Mouse (Mus musculus) heart, embryonic 13.5 days (tissue): Measurements from ENCODE around the gene Rassf1. TPM values are rescaled to one million over a fixed set of nuclear protein-coding genes. Genes with fewer than 3 reads are reported as not detected.
A peak's percentile ranks its signal among the peaks of the same experiment; 100 is the strongest.
"Not testable (repeated sequence)": the region's sequence is repeated elsewhere in the genome, so short reads cannot be mapped to it uniquely, and the experiment has no call there.

Experiments used
- ATAC-seq: fragments of 200-750 bp; cut with Nextera tagmentation; 2 replicates; pipeline ENCODE4 v1.8.0; 2017; ENCODE audit warnings: moderate TSS enrichment; ENCODE audit not compliant: insufficient number of reproducible peaks, low FRiP score, low TSS enrichment; ENCODE audit errors: extremely low read depth
- H3K27ac ChIP-seq: fragments of 300-500 bp; sonication (generic); replicated peaks from 2 replicates; pipeline ENCODE4 v1.5.1; 2015; ENCODE audit warnings: moderate library complexity, mild to moderate bottlenecking, inconsistent platforms
- H3K27me3 ChIP-seq: fragments of 300-500 bp; sonication (generic); replicated peaks from 2 replicates; pipeline ENCODE4 v1.6.1; 2015; ENCODE audit warnings: mild to moderate bottlenecking, inconsistent platforms
- H3K36me3 ChIP-seq: fragments of 300-500 bp; sonication (generic); 2 replicates; pipeline ENCODE4 v1.6.1; 2015; ENCODE audit warnings: mild to moderate bottlenecking, inconsistent platforms
- H3K4me1 ChIP-seq: fragments of 300-500 bp; sonication (generic); 2 replicates; pipeline ENCODE4 v1.6.1; 2015; ENCODE audit warnings: inconsistent platforms
- H3K4me2 ChIP-seq: fragments of 300-500 bp; sonication (generic); 2 replicates; pipeline ENCODE4 v1.6.1; 2015; ENCODE audit warnings: inconsistent platforms, mild to moderate bottlenecking, moderate library complexity
- H3K4me3 ChIP-seq: fragments of 300-500 bp; sonication (generic); 2 replicates; pipeline ENCODE4 v1.5.1; 2015; ENCODE audit warnings: moderate library complexity, mild to moderate bottlenecking, inconsistent platforms
- H3K9ac ChIP-seq: fragments of 300-500 bp; sonication (generic); 2 replicates; pipeline ENCODE4 v1.6.1; 2015; ENCODE audit warnings: inconsistent platforms, mild to moderate bottlenecking, moderate library complexity
- H3K9me3 ChIP-seq: fragments of 300-500 bp; sonication (generic); 2 replicates; pipeline ENCODE4 v1.6.1; 2016; ENCODE audit warnings: inconsistent platforms
- WGBS: fragments of 180-500 bp; shearing (Covaris S2); methylation state at CpG from one replicate; pipeline ENCODE4 v1.1.7; 2015; ENCODE audit warnings: mixed read lengths; 5-methylcytosine and 5-hydroxymethylcytosine counted together
- polyA plus RNA-seq: library from polyadenylated mRNA; unstranded; fragments of >200 nt; fragmentation: Nextera tagmentation; extraction: Ambion mirVana; gene quantifications from 2 replicates; pipeline ENCODE4 v1.2.1, GENCODE M21; 2015

The Rassf1 gene
- polyA plus RNA-seq, 1 experiment from 2014 or later, result 47.6 TPM

DNA sequence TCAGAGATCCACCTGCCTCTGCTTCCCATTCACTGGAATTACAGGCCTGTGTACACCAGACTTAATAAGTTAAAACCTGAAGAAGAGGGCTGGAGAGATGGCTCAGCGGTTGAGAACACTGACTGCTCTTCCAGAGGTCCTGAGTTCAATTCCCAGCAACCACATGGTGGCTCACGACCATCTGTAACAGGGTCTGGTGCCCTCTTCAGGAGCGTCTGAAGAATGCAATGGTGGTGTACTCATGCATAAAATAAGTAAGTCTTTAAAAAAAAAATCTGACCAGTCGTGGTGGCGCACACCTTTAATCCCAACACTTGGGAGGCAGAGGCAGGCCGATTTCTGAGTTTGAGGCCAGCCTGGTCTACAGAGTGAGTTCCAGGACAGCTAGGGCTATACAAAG lies 22.4 kb downstream of the Rassf1 start:
- Histone ChIP-seq H3K4me1 (peaks cover 54% of the 10 kb centered on the region), H3K36me3 (peaks cover 47% of the 10 kb centered on the region)
- H3K4me2 ChIP-seq, H3K27ac ChIP-seq, H3K9ac ChIP-seq, ATAC-seq, H3K9me3 ChIP-seq, H3K27me3 ChIP-seq, H3K4me3 ChIP-seq: not testable (repeated sequence)
- 84% methylated on average over 6 of the region's 6 CpGs for WGBS

DNA sequence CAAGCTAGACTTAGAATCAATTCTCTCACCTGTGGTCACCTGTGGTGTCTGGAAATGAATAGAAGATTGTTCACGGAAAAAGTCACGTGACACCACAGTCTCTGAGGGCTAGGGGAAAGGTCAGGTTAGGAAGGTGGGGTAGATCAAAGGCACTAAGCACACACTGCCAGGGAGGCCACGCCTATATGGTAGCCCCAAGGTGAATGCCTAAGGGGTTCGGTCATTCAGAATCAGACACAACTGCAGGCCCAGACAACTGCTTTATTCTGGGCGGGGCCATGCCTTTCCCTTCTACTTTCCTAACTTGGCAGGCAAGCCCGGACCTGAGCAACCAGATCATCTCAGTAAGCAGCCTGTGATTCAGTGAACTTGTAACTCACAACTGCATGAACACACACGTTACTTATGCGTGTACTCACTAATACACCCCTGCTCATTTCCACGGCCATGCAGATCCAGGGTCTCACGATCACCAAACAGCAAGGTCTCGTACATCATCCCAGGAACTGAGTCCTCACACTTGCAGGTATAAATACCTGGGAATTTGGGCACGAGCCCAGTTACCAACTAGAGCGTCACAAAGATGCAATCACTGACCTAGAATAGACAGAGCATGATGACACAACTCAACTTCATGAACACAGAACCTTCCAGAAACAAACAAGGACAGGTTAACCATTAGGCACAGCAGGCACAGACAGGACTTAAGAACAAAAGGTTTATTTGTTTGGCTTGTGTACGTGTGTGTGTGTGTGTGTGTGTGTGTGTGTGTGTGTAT lies 24.4 kb downstream of the Rassf1 start:
- H3K4me2 ChIP-seq, result no peak overlapping the region
- peak overlapping the region; percentile 80; the same call in 1 of the 2 replicates for H3K9ac ChIP-seq
- no peak for ATAC-seq
- no peak overlapping the region for H3K4me3 ChIP-seq
- peaks cover 55% of the 10 kb centered on the region for H3K4me1 ChIP-seq
- peak overlapping the region; percentile 46 for H3K27ac ChIP-seq
- WGBS, result 82% methylated on average over 14 of the region's 14 CpGs
- peaks cover 41% of the 10 kb centered on the region for H3K36me3 ChIP-seq
- H3K27me3 ChIP-seq, result no peaks in the 10 kb centered on the region
- H3K9me3 ChIP-seq, result no peaks in the 10 kb centered on the region

DNA sequence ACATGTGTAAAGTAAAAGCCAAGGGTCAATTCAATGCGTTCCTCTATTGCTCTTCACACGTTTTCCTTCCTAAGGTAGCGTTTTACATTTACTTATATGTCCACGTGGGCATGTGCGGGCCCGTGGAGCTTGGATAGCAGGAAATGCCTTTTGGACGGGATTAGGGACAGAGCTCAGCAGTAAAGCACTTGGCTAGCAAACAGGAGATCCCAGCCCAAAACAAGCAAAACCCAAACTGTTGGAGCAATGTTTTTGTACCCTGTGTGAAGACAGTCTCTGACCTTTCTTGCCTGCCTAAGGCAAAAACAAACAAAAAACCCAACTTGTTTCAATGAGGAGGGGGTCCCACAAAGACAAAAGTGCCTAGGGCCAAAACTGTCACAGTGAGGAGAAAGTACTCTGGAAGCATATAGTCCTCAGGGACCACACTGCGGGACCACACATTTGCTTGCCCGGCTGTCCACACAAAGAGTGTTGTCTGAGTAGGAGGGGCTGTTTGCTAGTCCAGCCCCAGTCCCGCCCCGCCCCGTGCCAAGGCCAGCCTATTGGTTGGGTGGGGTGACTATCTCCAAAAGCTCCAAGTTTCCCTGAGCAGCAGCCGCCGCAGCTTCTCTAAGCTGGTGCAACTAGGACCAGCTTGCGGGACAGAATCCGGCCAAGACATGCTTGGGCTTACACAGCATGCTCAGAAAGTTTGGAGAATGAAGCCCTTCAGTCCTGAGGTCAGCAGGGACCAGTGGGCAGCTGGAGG lies 25.2 kb downstream of the Rassf1 start, which contains the start of gene Hyal1:
Gene Hyal1, plus strand, starts transcription at position 571 of the 751 bp plus-strand sequence.
- H3K4me1 ChIP-seq, result peaks cover 54% of the 10 kb centered on the region
- H3K27ac ChIP-seq, result peak within 1 kb of the TSS; percentile 46
- peak; percentile 56; the same call in 1 of the 2 replicates for ATAC-seq

DNA sequence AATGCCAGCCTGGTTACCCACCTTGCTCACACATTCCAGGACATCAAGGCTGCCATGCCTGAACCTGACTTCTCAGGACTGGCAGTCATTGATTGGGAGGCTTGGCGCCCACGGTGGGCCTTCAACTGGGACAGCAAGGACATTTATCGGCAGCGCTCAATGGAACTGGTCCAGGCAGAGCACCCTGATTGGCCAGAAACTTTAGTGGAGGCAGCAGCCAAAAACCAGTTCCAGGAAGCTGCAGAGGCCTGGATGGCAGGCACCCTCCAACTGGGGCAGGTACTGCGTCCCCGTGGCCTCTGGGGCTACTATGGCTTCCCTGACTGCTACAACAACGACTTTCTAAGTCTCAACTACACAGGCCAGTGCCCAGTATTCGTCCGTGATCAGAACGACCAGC lies 26.5 kb downstream of the Rassf1 start:
- Histone ChIP-seq H3K27ac (no peak overlapping the region), H3K9ac (no peak overlapping the region), H3K4me1 (peaks cover 58% of the 10 kb centered on the region), H3K4me3 (no peak overlapping the region), H3K4me2 (peak overlapping the region; percentile 73), H3K36me3 (peaks cover 21% of the 10 kb centered on the region), H3K9me3 (no peaks in the 10 kb centered on the region), H3K27me3 (no peaks in the 10 kb centered on the region)
- 85% methylated on average over 10 of the region's 10 CpGs for WGBS
- no peak for ATAC-seq

More for the DNA sequence above, 25.2 kb downstream of the Rassf1 start, which contains the start of gene Hyal1:
- H3K9me3 ChIP-seq, result no peaks in the 10 kb centered on the region
- 26% methylated on average over 16 of the region's 16 CpGs for WGBS
- peak within 1 kb of the TSS; percentile 50 for H3K4me3 ChIP-seq
- peak within 1 kb of the TSS; percentile 73 for H3K4me2 ChIP-seq
- H3K27me3 ChIP-seq, result no peaks in the 10 kb centered on the region
- H3K9ac ChIP-seq, result peak within 1 kb of the TSS; percentile 80
- peaks cover 33% of the 10 kb centered on the region for H3K36me3 ChIP-seq

DNA sequence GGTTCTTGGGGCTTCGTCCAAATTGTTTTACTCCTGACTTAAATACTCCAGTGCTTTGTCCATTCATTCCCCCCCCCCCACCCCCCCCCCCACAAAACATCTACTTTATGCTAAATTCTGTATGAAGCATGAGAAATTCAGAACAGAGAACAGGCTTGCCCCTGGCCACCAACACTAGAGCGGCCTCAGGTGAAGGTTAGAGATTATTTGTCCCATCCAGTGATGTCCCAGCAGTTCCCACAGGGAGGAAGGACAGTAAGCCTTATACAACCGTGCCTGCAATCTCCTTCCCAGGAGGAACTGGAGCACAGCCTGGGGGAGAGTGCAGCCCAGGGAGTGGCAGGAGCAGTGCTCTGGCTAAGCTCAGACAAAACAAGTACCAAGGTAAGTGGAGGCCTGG lies 27.2 kb downstream of the Rassf1 start, which contains the start of gene Naa80:
Gene Naa80, plus strand, starts transcription at position 301 of the 400 bp plus-strand sequence.
- Histone ChIP-seq H3K27me3 (no peaks in the 10 kb centered on the region), H3K27ac (0 out of 2 replicates have a peak within 1 kb of the TSS, but pooled peaks have one; percentile 94), H3K4me1 (peaks cover 58% of the 10 kb centered on the region), H3K4me3 (no peak within 1 kb of the TSS; the same call in 1 of the 2 replicates), H3K36me3 (peaks cover 21% of the 10 kb centered on the region), H3K9me3 (no peaks in the 10 kb centered on the region), H3K9ac (0 out of 2 replicates have a peak within 1 kb of the TSS, but pooled peaks have one; percentile 14), H3K4me2 (peak within 1 kb of the TSS; percentile 93)
- no peak for ATAC-seq
- 72% methylated on average over 3 of the region's 3 CpGs for WGBS

DNA sequence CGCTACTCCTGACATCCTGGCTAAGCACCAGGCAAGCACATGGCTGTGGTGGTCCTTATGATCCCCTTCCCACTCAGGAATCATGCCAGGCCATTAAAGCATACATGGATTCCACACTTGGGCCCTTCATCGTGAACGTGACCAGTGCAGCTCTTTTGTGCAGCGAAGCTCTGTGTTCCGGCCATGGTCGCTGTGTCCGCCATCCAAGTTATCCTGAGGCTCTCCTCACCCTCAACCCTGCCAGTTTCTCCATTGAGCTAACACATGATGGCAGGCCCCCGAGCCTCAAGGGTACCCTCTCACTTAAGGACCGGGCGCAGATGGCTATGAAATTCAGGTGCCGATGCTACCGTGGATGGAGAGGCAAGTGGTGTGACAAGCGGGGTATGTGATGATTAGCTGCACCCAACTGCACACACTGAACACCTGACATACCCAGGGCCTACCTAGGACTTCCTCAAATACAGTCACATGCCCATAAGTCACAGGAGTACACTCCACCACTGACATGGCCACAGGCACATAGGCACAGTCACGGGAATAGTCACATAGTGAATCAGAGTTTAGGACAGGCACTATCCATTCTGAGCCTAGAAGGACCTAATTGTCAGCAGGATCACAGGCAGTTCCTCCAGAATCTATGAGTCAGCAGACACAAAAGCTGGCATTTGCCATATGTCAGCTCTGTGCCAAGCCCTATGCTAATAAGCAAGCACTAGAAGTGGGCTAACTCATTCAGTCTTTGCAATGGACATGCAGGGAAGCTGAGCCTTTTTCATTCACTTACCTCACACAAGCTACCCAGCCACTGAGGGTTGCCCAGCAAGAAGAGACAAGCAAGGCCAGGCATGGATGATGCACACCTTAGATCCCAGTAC lies 27.9 kb downstream of the Rassf1 start:
- Histone ChIP-seq H3K27me3 (no peaks in the 10 kb centered on the region), H3K27ac (0 out of 2 replicates have a peak overlapping the region, but pooled peaks have one; percentile 94), H3K4me3 (no peak overlapping the region), H3K4me2 (peak overlapping the region; percentile 93; the same call in 1 of the 2 replicates), H3K9ac (0 out of 2 replicates have a peak overlapping the region, but pooled peaks have one; percentile 14), H3K9me3 (no peaks in the 10 kb centered on the region), H3K4me1 (peaks cover 58% of the 10 kb centered on the region), H3K36me3 (peaks cover 23% of the 10 kb centered on the region)
- ATAC-seq, result no peak
- WGBS, result 92% methylated on average over 14 of the region's 14 CpGs

DNA sequence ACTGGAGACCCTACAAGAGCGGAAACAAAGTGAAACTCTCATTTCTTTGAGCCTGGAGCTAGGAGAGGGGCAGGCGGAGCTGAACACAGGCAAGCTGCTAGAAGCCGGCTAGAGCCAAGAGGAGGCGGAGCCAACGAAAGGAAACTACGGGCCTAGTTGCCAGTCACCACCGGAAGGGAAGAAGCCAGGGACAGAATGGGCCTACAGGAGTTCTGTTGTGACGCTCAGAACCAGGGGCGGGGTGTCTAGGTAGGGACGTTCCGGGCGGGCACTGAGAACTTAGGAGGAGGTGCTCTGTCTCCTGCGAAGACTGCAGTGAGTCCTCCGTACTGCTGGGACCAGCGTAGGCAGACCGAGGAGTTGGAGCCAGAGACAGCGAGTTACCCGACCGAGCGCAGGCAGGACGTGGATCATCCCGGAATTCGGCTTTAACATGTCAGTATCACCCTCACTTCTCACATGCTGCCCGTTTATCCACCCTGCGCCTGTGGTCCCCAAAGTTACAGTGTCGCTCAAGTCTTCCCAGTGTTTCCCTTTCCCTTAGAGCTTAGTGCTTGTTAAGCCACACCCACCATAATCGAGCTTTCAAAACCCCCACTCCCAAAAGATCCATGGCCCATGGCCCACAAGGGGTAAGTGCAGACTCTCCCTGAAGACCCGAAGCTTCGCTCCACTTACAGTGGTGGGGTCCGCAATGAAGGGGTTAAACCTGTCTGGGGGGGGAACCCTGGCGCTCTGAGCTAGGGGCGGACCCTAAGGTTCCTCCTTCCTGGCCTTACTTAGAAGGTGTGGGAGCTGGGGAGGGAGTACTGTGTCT lies 29.4 kb downstream of the Rassf1 start, which contains the start of gene Hyal3:
Gene Hyal3, plus strand, starts transcription at position 318 of the 817 bp plus-strand sequence.
- Histone ChIP-seq H3K9me3 (no peaks in the 10 kb centered on the region), H3K4me1 (peaks cover 56% of the 10 kb centered on the region), H3K4me3 (peak within 1 kb of the TSS; percentile 76), H3K36me3 (peaks cover 18% of the 10 kb centered on the region), H3K9ac (peak within 1 kb of the TSS; percentile 87), H3K4me2 (peak within 1 kb of the TSS; percentile 93), H3K27ac (peak within 1 kb of the TSS; percentile 94), H3K27me3 (no peaks in the 10 kb centered on the region)
- ATAC-seq, result peak; percentile 43
- WGBS, result under 1% methylated on average over 32 of the region's 32 CpGs

DNA sequence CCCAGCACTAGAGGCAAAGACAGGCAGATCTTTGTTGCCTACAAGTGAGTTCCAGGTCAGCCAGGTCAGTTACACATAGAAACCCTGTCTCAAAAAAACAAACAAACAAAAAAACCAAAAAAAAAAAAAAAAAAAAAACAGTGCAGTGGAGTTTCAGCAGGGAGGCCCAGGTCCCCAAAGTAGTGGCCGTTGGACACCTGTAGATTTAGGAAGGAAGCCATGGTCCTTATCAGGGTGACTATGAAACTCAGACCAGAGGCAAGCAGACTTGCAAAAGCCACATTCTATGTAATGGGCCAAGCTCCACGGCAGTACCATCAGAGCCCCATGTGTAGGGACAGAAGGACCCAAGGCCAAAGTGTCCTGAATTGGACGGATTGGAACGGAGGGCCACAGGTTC lies 30.2 kb downstream of the Rassf1 start:
- Histone ChIP-seq H3K27ac (peak overlapping the region; percentile 94), H3K27me3 (no peaks in the 10 kb centered on the region), H3K9ac (peak overlapping the region; percentile 87), H3K36me3 (peaks cover 18% of the 10 kb centered on the region), H3K4me3 (peak overlapping the region; percentile 76), H3K4me1 (peaks cover 51% of the 10 kb centered on the region), H3K4me2 (peak overlapping the region; percentile 93), H3K9me3 (no peaks in the 10 kb centered on the region)
- ATAC-seq, result no peak
- 67% methylated on average over 4 of the region's 4 CpGs for WGBS

DNA sequence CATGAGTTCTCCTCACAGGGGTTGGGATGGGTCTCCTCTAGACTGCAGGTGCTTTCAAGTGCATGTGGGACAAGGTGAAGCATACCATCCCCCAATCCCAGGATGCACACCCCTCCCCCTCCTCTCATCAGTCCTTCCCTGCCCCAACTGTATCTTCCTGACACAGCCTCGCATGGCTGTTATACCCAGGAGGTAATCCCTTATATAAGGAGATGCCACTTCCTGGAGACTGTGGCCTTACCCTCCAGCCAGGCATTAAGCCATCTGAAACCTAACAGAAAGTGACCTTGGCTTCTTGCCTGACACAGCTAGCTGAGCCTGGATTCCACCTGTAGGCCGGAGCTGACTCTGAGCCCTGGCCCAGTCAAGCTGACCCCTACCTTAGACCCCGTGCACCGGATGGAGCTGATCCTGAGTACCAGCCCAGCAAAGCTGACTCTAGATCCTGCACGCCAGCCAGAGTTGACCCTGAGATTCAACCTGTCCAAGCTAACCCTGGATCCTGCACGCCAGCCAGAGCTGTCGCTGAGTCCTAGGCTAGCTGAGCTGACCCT lies 31.2 kb downstream of the Rassf1 start:
- H3K27me3 ChIP-seq, result no peaks in the 10 kb centered on the region
- H3K4me3 ChIP-seq, result no peak overlapping the region
- peaks cover 18% of the 10 kb centered on the region for H3K36me3 ChIP-seq
- peaks cover 48% of the 10 kb centered on the region for H3K4me1 ChIP-seq
- no peak overlapping the region for H3K27ac ChIP-seq
- H3K4me2 ChIP-seq, result no peak overlapping the region
- WGBS, result 82% methylated on average over 7 of the region's 7 CpGs
- H3K9me3 ChIP-seq, result no peaks in the 10 kb centered on the region
- ATAC-seq, result no peak
- peak overlapping the region; percentile 87; the same call in 1 of the 2 replicates for H3K9ac ChIP-seq

DNA sequence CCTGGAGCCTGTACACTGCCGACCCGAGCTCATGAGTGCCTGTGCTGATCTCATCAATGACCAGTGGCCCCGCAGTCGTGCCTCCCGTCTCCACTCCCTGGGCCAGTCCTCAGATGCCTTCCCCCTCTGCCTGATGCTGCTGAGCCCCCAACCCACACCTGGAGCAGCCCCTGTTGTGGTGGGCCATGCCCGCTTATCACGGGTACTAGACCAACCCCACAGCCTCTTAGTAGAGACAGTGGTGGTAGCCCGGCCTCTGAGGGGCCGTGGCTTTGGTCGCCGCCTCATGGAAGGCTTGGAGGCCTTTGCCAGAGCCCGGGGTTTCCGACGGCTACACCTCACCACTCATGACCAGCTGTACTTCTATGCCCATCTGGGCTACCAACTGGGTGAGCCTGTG lies 31.8 kb downstream of the Rassf1 start:
- H3K4me3 ChIP-seq, result no peak overlapping the region
- H3K4me1 ChIP-seq, result peaks cover 48% of the 10 kb centered on the region
- H3K36me3 ChIP-seq, result peaks cover 18% of the 10 kb centered on the region
- no peak overlapping the region for H3K9ac ChIP-seq
- 90% methylated on average over 14 of the region's 14 CpGs for WGBS
- H3K27me3 ChIP-seq, result no peaks in the 10 kb centered on the region
- no peak overlapping the region for H3K27ac ChIP-seq
- H3K9me3 ChIP-seq, result no peaks in the 10 kb centered on the region
- no peak for ATAC-seq
- no peak overlapping the region for H3K4me2 ChIP-seq
